Mouse (Mus musculus) embryonic facial prominence, embryonic 11.5 days (tissue): ENCODE data around the gene Wnk2. TPM values are rescaled to one million over a fixed set of nuclear protein-coding genes. Genes with fewer than 3 reads are reported as not detected.
A peak's percentile ranks its signal among the peaks of the same experiment; 100 is the strongest.

Experiments used
- ATAC-seq: fragments of 200-750 bp; cut with Nextera tagmentation; replicated peaks from 2 replicates; pipeline ENCODE4 v1.8.0; 2017; ENCODE audit warnings: low read depth; ENCODE audit not compliant: insufficient number of reproducible peaks, low FRiP score, low TSS enrichment
- DNase-seq: peaks from one replicate; pipeline ENCODE4 v3.0.0-alpha.2; 2015; ENCODE audit warnings: low spot score
- H3K27ac ChIP-seq: fragments of 300-500 bp; sonication (generic); replicated peaks from 2 replicates; pipeline ENCODE4 v1.5.1; 2014; ENCODE audit warnings: mild to moderate bottlenecking, low read depth, low read length, control low read depth
- H3K27me3 ChIP-seq: fragments of 300-500 bp; sonication (generic); 2 replicates; pipeline ENCODE4 v1.6.1; 2014; ENCODE audit warnings: mild to moderate bottlenecking, low read length, moderate library complexity, mixed read lengths; ENCODE audit not compliant: control insufficient read depth, insufficient read depth
- H3K36me3 ChIP-seq: fragments of 300-500 bp; sonication (generic); replicated peaks from 2 replicates; pipeline ENCODE4 v1.6.1; 2014; ENCODE audit warnings: low read depth, mild to moderate bottlenecking, low read length, moderate library complexity, mixed read lengths; ENCODE audit not compliant: control insufficient read depth, insufficient read depth
- H3K4me1 ChIP-seq: fragments of 300-500 bp; sonication (generic); 2 replicates; pipeline ENCODE4 v1.6.1; 2014; ENCODE audit warnings: low read length, mixed read lengths; ENCODE audit not compliant: control insufficient read depth, insufficient read depth
- H3K4me2 ChIP-seq: fragments of 300-500 bp; sonication (generic); 2 replicates; pipeline ENCODE4 v1.6.1; 2014; ENCODE audit warnings: low read depth, mild to moderate bottlenecking, control low read depth, low read length, moderate library complexity
- H3K4me3 ChIP-seq: fragments of 300-500 bp; sonication (generic); 2 replicates; pipeline ENCODE4 v1.5.1; 2014; ENCODE audit warnings: low read depth, low read length, control low read depth
- H3K9ac ChIP-seq: fragments of 300-500 bp; sonication (generic); replicated peaks from 2 replicates; pipeline ENCODE4 v1.6.1; 2014; ENCODE audit warnings: mild to moderate bottlenecking, control low read depth, low read length
- H3K9me3 ChIP-seq: fragments of 300-500 bp; sonication (generic); replicated peaks from 2 replicates; pipeline ENCODE4 v1.6.1; 2016; ENCODE audit warnings: mild to moderate bottlenecking, low read length, inconsistent platforms, mixed read lengths; ENCODE audit not compliant: control insufficient read depth
- WGBS: fragments of 180-500 bp; shearing (Covaris S2); extraction: QIAGEN DNeasy Blood & Tissue Kit; methylation state at CpG from one replicate; pipeline ENCODE4 v1.1.7; 2014; 5-methylcytosine and 5-hydroxymethylcytosine counted together
- polyA plus RNA-seq: library from polyadenylated mRNA; unstranded; fragments of >200 nt; fragmentation: Nextera tagmentation; extraction: Ambion mirVana; gene quantifications from 2 replicates; pipeline ENCODE4 v1.2.1, GENCODE M21; 2014

Gene Wnk2
- polyA plus RNA-seq, 1 experiment from 2014 or later, result 2.5 TPM

- no peaks in the 10 kb centered on the region for H3K9me3 ChIP-seq
- no peaks in the 10 kb centered on the region for H3K27me3 ChIP-seq
- WGBS, result 77% methylated on average over 8 of the region's 8 CpGs
- no peaks in the 10 kb centered on the region for H3K4me1 ChIP-seq
- ATAC-seq (no peak), DNase-seq (no peak)
- H3K27ac ChIP-seq, result no peak overlapping the region
- H3K4me2 ChIP-seq, result no peak overlapping the region
- no peak overlapping the region for H3K9ac ChIP-seq
- H3K36me3 ChIP-seq, result no peaks in the 10 kb centered on the region
- no peak overlapping the region for H3K4me3 ChIP-seq
Observed at GRCm38 (mm10) chr13:49027057-49027456, 120.8 kb downstream of the Wnk2 start.

- Histone ChIP-seq H3K9me3 (no peaks in the 10 kb centered on the region), H3K4me1 (no peaks in the 10 kb centered on the region), H3K9ac (no peak overlapping the region), H3K36me3 (no peaks in the 10 kb centered on the region), H3K27ac (no peak overlapping the region), H3K4me2 (no peak overlapping the region), H3K27me3 (no peaks in the 10 kb centered on the region), H3K4me3 (no peak overlapping the region)
- WGBS, result 8% methylated on average over 1 of the region's 1 CpGs
- DNase-seq (no peak), ATAC-seq (no peak)
Observed at GRCm38 (mm10) chr13:49025521-49025920, 122.3 kb downstream of the Wnk2 start.

- 11% methylated on average over 12 of the region's 12 CpGs for WGBS
- no peak overlapping the region for H3K4me2 ChIP-seq
- H3K9ac ChIP-seq, result no peak overlapping the region
- H3K4me3 ChIP-seq, result no peak overlapping the region
- no peaks in the 10 kb centered on the region for H3K9me3 ChIP-seq
- no peaks in the 10 kb centered on the region for H3K4me1 ChIP-seq
- H3K36me3 ChIP-seq, result no peaks in the 10 kb centered on the region
- H3K27me3 ChIP-seq, result no peaks in the 10 kb centered on the region
- no peak for DNase-seq
- no peak for ATAC-seq
- H3K27ac ChIP-seq, result no peak overlapping the region
Observed at GRCm38 (mm10) chr13:49024763-49025162, 123.1 kb downstream of the Wnk2 start.

GRCm38 (mm10) chr13:49021693-49022092, 126.1 kb downstream of the Wnk2 start:
- Histone ChIP-seq H3K36me3 (no peaks in the 10 kb centered on the region), H3K4me3 (no peak overlapping the region), H3K9me3 (0 out of 2 replicates have a peak, but pooled peaks cover 4% of the 10 kb centered on the region), H3K9ac (no peak overlapping the region), H3K27ac (no peak overlapping the region), H3K4me1 (no peaks in the 10 kb centered on the region), H3K27me3 (no peaks in the 10 kb centered on the region), H3K4me2 (no peak overlapping the region)
- 63% methylated on average over 3 of the region's 3 CpGs for WGBS
- ATAC-seq, result no peak
- peak; percentile 46 for DNase-seq

- no peak overlapping the region for H3K27ac ChIP-seq
- WGBS, result 63% methylated on average over 5 of the region's 5 CpGs
Observed at GRCm38 (mm10) chr13:49020152-49020551, 127.7 kb downstream of the Wnk2 start.

GRCm38 (mm10) chr13:49017375-49017774, 130.4 kb downstream of the Wnk2 start:
- H3K27ac ChIP-seq, result no peak overlapping the region
- WGBS, result 96% methylated on average over 1 of the region's 1 CpGs

More at GRCm38 (mm10) chr13:49020152-49020551, 127.7 kb downstream of the Wnk2 start:
- Histone ChIP-seq H3K4me2 (no peak overlapping the region), H3K36me3 (no peaks in the 10 kb centered on the region), H3K4me1 (peaks cover 2% of the 10 kb centered on the region; the same call in 1 of the 2 replicates), H3K27me3 (no peaks in the 10 kb centered on the region), H3K4me3 (no peak overlapping the region), H3K9me3 (0 out of 2 replicates have a peak, but pooled peaks cover 4% of the 10 kb centered on the region), H3K9ac (no peak overlapping the region)
- ATAC-seq (peak; percentile 20; the same call in 1 of the 2 replicates), DNase-seq (no peak)

GRCm38 (mm10) chr13:49016311-49016761, 131.5 kb downstream of the Wnk2 start:
- peaks cover 2% of the 10 kb centered on the region; the same call in 1 of the 2 replicates for H3K4me1 ChIP-seq
- under 1% methylated on average over 16 of the region's 16 CpGs for WGBS
- H3K9me3 ChIP-seq, result 0 out of 2 replicates have a peak, but pooled peaks cover 4% of the 10 kb centered on the region
- DNase-seq (peak; percentile 60), ATAC-seq (peak; percentile 77)
- H3K36me3 ChIP-seq, result no peaks in the 10 kb centered on the region
- peak overlapping the region; percentile 3 for H3K9ac ChIP-seq
- no peak overlapping the region; the same call in 1 of the 2 replicates for H3K4me3 ChIP-seq
- no peaks in the 10 kb centered on the region for H3K27me3 ChIP-seq
- no peak overlapping the region for H3K27ac ChIP-seq
- peak overlapping the region; percentile 52 for H3K4me2 ChIP-seq

More at GRCm38 (mm10) chr13:49017375-49017774, 130.4 kb downstream of the Wnk2 start:
- Histone ChIP-seq H3K4me2 (no peak overlapping the region), H3K9me3 (0 out of 2 replicates have a peak, but pooled peaks cover 4% of the 10 kb centered on the region), H3K9ac (no peak overlapping the region), H3K27me3 (no peaks in the 10 kb centered on the region), H3K36me3 (no peaks in the 10 kb centered on the region), H3K4me1 (peaks cover 2% of the 10 kb centered on the region; the same call in 1 of the 2 replicates), H3K4me3 (no peak overlapping the region)
- no peak for ATAC-seq
- no peak for DNase-seq
